ENCODE assay signal across 8 mouse cellular contexts in the genomic region with DNA sequence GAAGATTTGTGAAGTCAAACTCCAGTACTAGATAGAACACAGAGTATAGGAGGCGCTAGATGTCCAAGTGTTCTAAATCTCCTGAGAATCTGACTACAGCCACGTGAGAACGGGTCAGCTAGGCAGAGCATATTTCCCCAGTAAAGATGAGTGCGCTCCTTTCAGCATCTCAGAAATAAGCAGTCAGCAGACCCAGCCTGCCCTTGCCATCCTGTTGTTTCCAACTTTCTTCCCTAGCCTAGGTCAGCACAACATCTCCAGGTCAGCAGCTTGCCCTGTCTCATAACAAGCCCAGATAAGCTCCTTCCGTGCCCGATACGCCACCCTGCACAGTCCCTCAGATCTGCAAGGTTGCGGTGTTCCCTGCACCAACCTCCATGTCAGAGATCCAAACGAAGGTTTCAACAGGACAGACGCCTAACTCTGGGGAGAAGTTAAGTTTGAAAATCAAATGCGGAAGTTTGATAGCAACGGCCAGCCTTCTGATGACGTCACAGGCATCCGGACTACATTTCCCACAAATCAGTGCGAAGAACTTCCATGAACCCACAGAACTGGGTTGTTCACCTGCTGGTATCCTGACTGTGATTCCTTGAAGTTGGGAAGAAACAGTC. TPM values are rescaled to one million over a fixed set of nuclear protein-coding genes. Genes with fewer than 3 reads are reported as not detected.
DNase-seq lines count a peak whose midpoint lies in the region; ATAC-seq and TF ChIP-seq lines count a peak whose summit lies in the region.

Gene Gm28044 (minus strand): TSS at position 406 of the 614 bp plus-strand sequence.
Gene Zfp953 (minus strand): TSS at position 475 of the 614 bp plus-strand sequence.

- H3K27ac ChIP-seq in cortical plate, adult 2 months (ENCODE audit: insufficient read depth, low read length): no peak within 1 kb of the TSS

- no peak for TF ChIP-seq CTCF in cortical plate, adult 2 months (IDR thresholded peaks at IDR 0.05; ENCODE audit: extremely low read depth, insufficient read depth, low read length)

- peak within 1 kb of the TSS; percentile 76 for H3K4me3 ChIP-seq in cortical plate, adult 2 months (ENCODE audit: insufficient read depth, low read length)
- peak within 1 kb of the TSS; percentile 93 for H3K4me3 ChIP-seq in megakaryocyte, embryonic 14.5 days (replicated peaks)

- no peaks in the 10 kb centered on the region for H3K4me1 ChIP-seq in cortical plate, adult 2 months (ENCODE audit: control insufficient read depth, insufficient read depth, low read length)
- peaks cover 14% of the 10 kb centered on the region for H3K4me1 ChIP-seq in megakaryocyte, embryonic 14.5 days

- peak; percentile 95 for ATAC-seq in activated CD4-positive, CD25-positive, alpha-beta regulatory T cell, adult 4 months

- no peaks in the 10 kb centered on the region for H3K36me3 ChIP-seq in megakaryocyte, embryonic 14.5 days (replicated peaks; ENCODE audit: low read length)

- DNase-seq in gastrocnemius, adult 8-10 months (ENCODE audit: low spot score in 2 of 2): peak; percentile 74 to 80
- DNase-seq in hindlimb bud, embryonic 11.5 days (ENCODE audit: extremely low spot score, low read depth, low spot score): peak; percentile 77
- peak; percentile 76 to 83 for DNase-seq in left cerebral cortex, adult 8-10 months (ENCODE audit: low spot score in 2 of 2)
- peak; percentile 90 to 93 for DNase-seq in right cerebral cortex, postnatal 10 days (ENCODE audit: low spot score in 2 of 2)
- peak; percentile 85 for DNase-seq in urinary bladder, postnatal 25 days (ENCODE audit: low spot score)

- no peaks in the 10 kb centered on the region for H3K9me3 ChIP-seq in megakaryocyte, embryonic 14.5 days

- no peak for TF ChIP-seq POLR2A in cortical plate, adult 2 months (IDR thresholded peaks at IDR 0.05; ENCODE audit: extremely low read depth, insufficient read depth, low read length)

- no peaks in the 10 kb centered on the region for H3K27me3 ChIP-seq in megakaryocyte, embryonic 14.5 days (replicated peaks)

RNA-seq across cellular contexts. Expression of gene Gm28044, which starts in this region (rescaled TPM):
- not detected for polyA plus RNA-seq in activated CD4-positive, CD25-positive, alpha-beta regulatory T cell, adult 4 months (2017; shearing (Covaris generic))
- not detected in 2 replicates for polyA plus RNA-seq in cortical plate, adult 2 months (2012; rRNA removed)
- total RNA-seq in gastrocnemius, adult 8-10 months (2022): 1 to 10 TPM in 1 of 4 experiments, under 1 TPM in 2, not detected in 1; 0.78 to 1.0 (median 0.90) TPM
- total RNA-seq in left cerebral cortex, adult 8-10 months (2022): 1 to 10 TPM in 3 of 4 experiments, not detected in 1; 1.6 to 2.3 (median 1.8) TPM
- not detected in 2 replicates for polyA plus RNA-seq in megakaryocyte, embryonic 14.5 days (2012; ENCODE audit: insufficient read depth, low replicate concordance)

RNA-seq across cellular contexts. Expression of gene Zfp953, which starts in this region (rescaled TPM):
- 1 to 10 TPM; 2.9 to 3.4 TPM for polyA plus RNA-seq in activated CD4-positive, CD25-positive, alpha-beta regulatory T cell, adult 4 months (2017; shearing (Covaris generic))
- 0.48 and 0.57 TPM in 2 replicates for polyA plus RNA-seq in cortical plate, adult 2 months (2012; rRNA removed)
- total RNA-seq in gastrocnemius, adult 8-10 months (2022): 1 to 10 TPM; 1.0 to 1.3 (median 1.1) TPM
- total RNA-seq in left cerebral cortex, adult 8-10 months (2022): 1 to 10 TPM in 3 of 4 experiments, under 1 TPM in 1; 0.98 to 1.5 (median 1.2) TPM
- polyA plus RNA-seq in megakaryocyte, embryonic 14.5 days (2012; ENCODE audit: insufficient read depth, low replicate concordance): 0.11 TPM in 1 of 2 replicates, not detected in the other
